Mouse (Mus musculus) liver, postnatal 0 days (tissue): ENCODE data around the gene Dscaml1.
A peak's percentile ranks its signal among the peaks of the same experiment; 100 is the strongest.

Source experiments
- CTCF ChIP-seq: sonication (generic); IDR thresholded peaks from 2 replicates; pipeline ENCODE4 v1.5.1; 2016; ENCODE audit warnings: antibody characterized with exemption, low read depth
- EP300 ChIP-seq: IDR thresholded peaks from 2 replicates; pipeline ENCODE4 v1.6.1; 2016; ENCODE audit warnings: antibody characterized with exemption, low read depth, mild to moderate bottlenecking

DNA sequence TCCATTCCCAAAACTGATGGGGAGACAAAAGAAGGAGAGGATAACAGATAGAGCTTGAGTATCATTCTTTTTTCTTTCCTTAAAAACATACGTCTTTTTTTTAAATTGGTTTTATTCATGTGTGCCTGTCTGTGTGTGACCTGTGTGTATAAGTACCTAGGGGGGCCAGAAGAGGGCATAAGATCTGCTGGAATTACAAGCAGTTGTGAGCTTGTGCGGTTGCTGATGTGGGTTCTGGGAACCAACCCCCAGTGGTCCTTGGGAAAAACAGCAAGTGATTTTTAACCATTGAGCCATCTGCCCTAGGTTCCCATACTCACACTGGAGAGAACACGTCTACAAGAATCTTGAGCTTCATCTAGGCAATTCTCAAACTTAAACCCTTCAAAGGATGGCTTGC, 370.8 kb downstream of the Dscaml1 start:
- TF ChIP-seq EP300: no peak
- TF ChIP-seq CTCF: peak; percentile 32; the same call in 1 of the 2 replicates
